Mouse (Mus musculus) embryonic stem cell, embryonic (primary cell): ENCODE results near the gene Uqcrh.

ENCODE experiments used
- CTCF ChIA-PET, 4 experiments: fragments of 300-600 bp in 2 of 4; fragments of 350-600 bp in 2 of 4; sonication (Branson Sonifier 250); formaldehyde crosslinking; loops; one replicate each; lab custom pipeline; 2022; ENCODE audit warnings: inconsistent platforms in 2 of 4; lab: Charles Lee
- POLR2A ChIA-PET, 4 experiments: fragments of 300-600 bp in 2 of 4; fragments of 350-600 bp in 2 of 4; sonication (Branson Sonifier 250); formaldehyde crosslinking; loops; one replicate each; lab custom pipeline; 2022; ENCODE audit warnings: antibody characterized with exemption in 4 of 4, inconsistent platforms in 1 of 4; lab: Charles Lee

Gene Uqcrh

GRCm38 (mm10) chr4:116040466-116040865, 34.4 kb downstream of the Uqcrh start:
- ChIA-PET CTCF (interaction anchor here in 2 of 4 experiments (0.6 to 1.9 kb wide), 4 partner anchors 13 to 176 kb away, joined by 3 to 5 read pairs (median 4); partner anchors contain the start of gene Nsun4 (in 2 of the 2)), POLR2A (interaction anchor here in 2 of 4 experiments (0.8 to 1.2 kb wide), 4 partner anchors 11 to 29 kb away, joined by 3 to 6 read pairs (median 3); partner anchors contain the start of genes Faah (in 1 of the 2) and Nsun4 (in 1 of the 2))

- ChIA-PET POLR2A (interaction anchor here in 3 of 4 experiments (0.7 to 2.9 kb wide), 9 partner anchors 9 to 74 kb away, joined by 3 to 12 read pairs (median 3); partner anchors contain the start of genes Faah (in 2 of the 3) and Nsun4 (in 2 of the 3)), CTCF (interaction anchor here in 3 of 4 experiments (0.5 to 1.2 kb wide), 3 partner anchors 30 to 304 kb away, joined by 4 to 9 read pairs (median 8); no protein-coding TSS in a partner anchor)
These were observed 41.5 kb downstream of the Uqcrh start for GRCm38 (mm10) chr4:116033374-116033773.

- POLR2A ChIA-PET: interaction anchor here in 2 of 4 experiments (0.8 to 2.9 kb wide), 7 partner anchors 9 to 48 kb away, joined by 3 to 12 read pairs (median 3); partner anchors contain the start of genes Nsun4 (in 2 of the 2) and Faah (in 1 of the 2)
- CTCF ChIA-PET: interaction anchor here in 1 of 4 experiments (0.6 kb wide), 1 partner anchor 130 kb away, joined by 8 read pairs; no protein-coding TSS in a partner anchor
These were observed 42.0 kb downstream of the Uqcrh start for GRCm38 (mm10) chr4:116032906-116033305.

GRCm38 (mm10) chr4:116017902-116018746, 56.7 kb downstream of the Uqcrh start, which contains the start of gene Faah:
TSS of gene Faah (minus strand) at chr4:116017926.
- ChIA-PET POLR2A (interaction anchor here (0.7 to 2.9 kb wide), 22 partner anchors 10 to 540 kb away, joined by 3 to 14 read pairs (median 3); partner anchors contain the start of genes Nsun4 (in 4 of the 4), Lrrc41 (in 2 of the 4), Uqcrh (in 2 of the 4) and Atpaf1 (in 1 of the 4)), CTCF (interaction anchor here (0.6 to 2.0 kb wide), 6 partner anchors 13 to 626 kb away, joined by 3 to 11 read pairs (median 4); no protein-coding TSS in a partner anchor)

GRCm38 (mm10) chr4:116017300-116017901, 57.5 kb downstream of the Uqcrh start:
- CTCF ChIA-PET: interaction anchor here (0.5 to 2.0 kb wide), 9 partner anchors 9 to 627 kb away, joined by 3 to 11 read pairs (median 4); no protein-coding TSS in a partner anchor
- POLR2A ChIA-PET: interaction anchor here (0.7 to 2.9 kb wide), 23 partner anchors 10 to 540 kb away, joined by 3 to 14 read pairs (median 3); partner anchors contain the start of genes Nsun4 (in 4 of the 4), Lrrc41 (in 2 of the 4), Uqcrh (in 2 of the 4) and Atpaf1 (in 1 of the 4)
